Mouse (Mus musculus) brain, embryonic 14.5 days (tissue): ENCODE results near the gene Srms.

Experiments used
- CTCF ChIP-seq: fragments of 200-500 bp; IDR thresholded peaks from 2 replicates; pipeline ENCODE4 v1.5.1; 2012; ENCODE audit warnings: inconsistent platforms, mild to moderate bottlenecking, moderate library complexity, borderline replicate concordance; ENCODE audit not compliant: insufficient read depth, insufficient read length; ENCODE audit errors: extremely low read depth
- POLR2A ChIP-seq: fragments of 200-500 bp; IDR thresholded peaks from 2 replicates; pipeline ENCODE4 v1.6.1; 2012; ENCODE audit warnings: mild to moderate bottlenecking, inconsistent platforms, borderline replicate concordance; ENCODE audit not compliant: poor library complexity, insufficient read depth, insufficient read length, severe bottlenecking; ENCODE audit errors: extremely low read depth

- no peak for TF ChIP-seq CTCF
- TF ChIP-seq POLR2A: no peak
These were observed 54.5 kb downstream of the Srms start for GRCm38 (mm10) chr2:181158471-181158870.
